Mouse (Mus musculus) right cerebral cortex, adult 18-20 months (tissue): ENCODE data around the gene Hoxa4.

Experiments
- DNase-seq: peaks from one replicate; pipeline ENCODE4 v3.0.0; 2022; ENCODE audit warnings: mixed read lengths

Hoxa4 gene

GRCm38 (mm10) chr6:52178918-52179665 lies 12.5 kb downstream of the Hoxa4 start:
- no peak for DNase-seq

GRCm38 (mm10) chr6:52177806-52178205 lies 13.7 kb downstream of the Hoxa4 start:
- DNase-seq = no peak

- DNase-seq = no peak
Observed at GRCm38 (mm10) chr6:52177061-52177735, 14.4 kb downstream of the Hoxa4 start, which contains the start of gene 5730596B20Rik. Gene 5730596B20Rik, plus strand, starts transcription at chr6:52177498.

- no peak for DNase-seq
Observed at GRCm38 (mm10) chr6:52176391-52176790, 15.2 kb downstream of the Hoxa4 start.

- DNase-seq = no peak
Observed at GRCm38 (mm10) chr6:52175864-52176263, 15.7 kb downstream of the Hoxa4 start.

- DNase-seq = no peak
Observed at GRCm38 (mm10) chr6:52174968-52175751, 16.4 kb downstream of the Hoxa4 start.

GRCm38 (mm10) chr6:52173648-52174047 lies 17.9 kb downstream of the Hoxa4 start:
- no peak for DNase-seq

GRCm38 (mm10) chr6:52172501-52172900 lies 19.1 kb downstream of the Hoxa4 start:
- no peak for DNase-seq

- DNase-seq = no peak
Observed at GRCm38 (mm10) chr6:52171938-52172337, 19.6 kb downstream of the Hoxa4 start.

- no peak for DNase-seq
Observed at GRCm38 (mm10) chr6:52171331-52171730, 20.2 kb downstream of the Hoxa4 start.

GRCm38 (mm10) chr6:52170898-52171223 lies 20.7 kb downstream of the Hoxa4 start:
- no peak for DNase-seq

GRCm38 (mm10) chr6:52170166-52170897 lies 21.2 kb downstream of the Hoxa4 start:
- no peak for DNase-seq

- DNase-seq = no peak
Observed at GRCm38 (mm10) chr6:52169499-52170165, 21.9 kb downstream of the Hoxa4 start.

- DNase-seq = no peak
Observed at GRCm38 (mm10) chr6:52168191-52169055, 23.1 kb downstream of the Hoxa4 start.

GRCm38 (mm10) chr6:52167736-52168161 lies 23.8 kb downstream of the Hoxa4 start:
- no peak for DNase-seq

GRCm38 (mm10) chr6:52167176-52167575 lies 24.4 kb downstream of the Hoxa4 start:
- no peak for DNase-seq

- no peak for DNase-seq
Observed at GRCm38 (mm10) chr6:52166431-52167077, 25.0 kb downstream of the Hoxa4 start.

GRCm38 (mm10) chr6:52165441-52166370 lies 25.8 kb downstream of the Hoxa4 start:
- no peak for DNase-seq

GRCm38 (mm10) chr6:52164626-52165440 lies 26.7 kb downstream of the Hoxa4 start, which contains the start of gene Hoxa2:
Gene Hoxa2, minus strand, starts transcription at chr6:52164831.
- DNase-seq = no peak
